Mouse (Mus musculus) G1E-ER4 (cell line): ENCODE results near the gene Igsf6. TPM values are rescaled to one million over a fixed set of nuclear protein-coding genes. Genes with fewer than 3 reads are reported as not detected.

ENCODE experiments used
- GATA1 ChIP-seq: IDR thresholded peaks from one replicate; pipeline ENCODE4 v1.8.0; 2012; ENCODE audit warnings: low read length, inconsistent platforms
- polyA plus RNA-seq: library from polyadenylated mRNA; stranded (reverse); fragments of >175 nt; gene quantifications from 2 replicates; pipeline ENCODE4 v1.2.3, GENCODE M21; 2012

Gene Igsf6
- polyA plus RNA-seq, 1 experiment, result not detected

GRCm38 (mm10) chr7:121075416-121075815, 1.0 kb upstream of the Igsf6 start:
- TF ChIP-seq GATA1, result no peak

GRCm38 (mm10) chr7:121074801-121075400, 529 bp upstream of the Igsf6 start:
- no peak for TF ChIP-seq GATA1

GRCm38 (mm10) chr7:121072506-121072905, 1.9 kb downstream of the Igsf6 start:
- TF ChIP-seq GATA1, result no peak

GRCm38 (mm10) chr7:121071276-121071675, 3.1 kb downstream of the Igsf6 start:
- no peak for TF ChIP-seq GATA1

GRCm38 (mm10) chr7:121064309-121064708, 10.1 kb downstream of the Igsf6 start:
- no peak for TF ChIP-seq GATA1

GRCm38 (mm10) chr7:121059477-121060218, 14.7 kb downstream of the Igsf6 start:
- TF ChIP-seq GATA1, result no peak

- TF ChIP-seq GATA1, result no peak
Measured at GRCm38 (mm10) chr7:121053071-121053470, 21.3 kb downstream of the Igsf6 start.

GRCm38 (mm10) chr7:121047624-121048023, 26.7 kb downstream of the Igsf6 start:
- no peak for TF ChIP-seq GATA1

GRCm38 (mm10) chr7:121045671-121046453, 28.5 kb downstream of the Igsf6 start:
- TF ChIP-seq GATA1, result no peak

GRCm38 (mm10) chr7:121044251-121044650, 30.1 kb downstream of the Igsf6 start:
- no peak for TF ChIP-seq GATA1

GRCm38 (mm10) chr7:121043510-121043909, 30.9 kb downstream of the Igsf6 start:
- TF ChIP-seq GATA1, result no peak

- TF ChIP-seq GATA1, result no peak
Measured at GRCm38 (mm10) chr7:121043004-121043403, 31.4 kb downstream of the Igsf6 start.

- TF ChIP-seq GATA1, result no peak
Measured at GRCm38 (mm10) chr7:121041989-121042388, 32.4 kb downstream of the Igsf6 start.

GRCm38 (mm10) chr7:121040595-121040994, 33.8 kb downstream of the Igsf6 start:
- TF ChIP-seq GATA1, result no peak

- no peak for TF ChIP-seq GATA1
Measured at GRCm38 (mm10) chr7:121035161-121035721, 39.1 kb downstream of the Igsf6 start.

- no peak for TF ChIP-seq GATA1
Measured at GRCm38 (mm10) chr7:121034701-121035141, 39.7 kb downstream of the Igsf6 start.
